Mouse (Mus musculus): ENCODE data around the gene Gltp. TPM values are rescaled to one million over a fixed set of nuclear protein-coding genes. Genes with fewer than 3 reads are reported as not detected.

Gene Gltp
- polyA plus RNA-seq, 2 experiments = 18.4 to 25.4 TPM

- ATAC-seq (ENCODE audit: insufficient read depth) = no peak
- no peak for DNase-seq (ENCODE audit: low read depth in 3 of 3, low spot score in 3 of 3)
- H3K4me3 ChIP-seq (ENCODE audit: insufficient read depth in 1 of 2, low read depth in 2 of 2, low read length in 2 of 2) = no peak overlapping the region
- WGBS (ENCODE audit: insufficient replicate concordance) = 80% methylated on average over 10 of the region's 10 CpGs
- H3K27ac ChIP-seq = no peak overlapping the region
- no peak for TF ChIP-seq EP300 (IDR thresholded peaks at IDR 0.05; ENCODE audit: low read depth)
- no peak for TF ChIP-seq CTCF (IDR thresholded peaks at IDR 0.05; ENCODE audit: low read depth)
- no peaks in the 10 kb centered on the region for H3K9me3 ChIP-seq (ENCODE audit: control insufficient read depth, low read length)
- H3K36me3 ChIP-seq (replicated peaks; ENCODE audit: control insufficient read depth, insufficient read depth, low read depth) = peaks cover 10% of the 10 kb centered on the region
- no peaks in the 10 kb centered on the region for H3K27me3 ChIP-seq (ENCODE audit: control insufficient read depth, insufficient read depth, low read length)
- H3K9ac ChIP-seq (replicated peaks) = no peak overlapping the region
- H3K4me1 ChIP-seq (replicated peaks; ENCODE audit: control insufficient read depth in 2 of 2, insufficient read depth in 2 of 2, low read length in 1 of 2) = no peaks in the 10 kb centered on the region
- no peak overlapping the region for H3K4me2 ChIP-seq (ENCODE audit: low read depth)
Observed at GRCm38 (mm10) chr5:114721969-114722368, 31.2 kb upstream of the Gltp start.

- no peak overlapping the region for H3K4me2 ChIP-seq (ENCODE audit: low read depth)
- H3K4me1 ChIP-seq (replicated peaks; ENCODE audit: control insufficient read depth in 2 of 2, insufficient read depth in 2 of 2, low read length in 1 of 2) = no peaks in the 10 kb centered on the region
- H3K27me3 ChIP-seq (ENCODE audit: control insufficient read depth, insufficient read depth, low read length) = no peaks in the 10 kb centered on the region
- no peak for ATAC-seq (ENCODE audit: insufficient read depth)
- no peak overlapping the region for H3K27ac ChIP-seq
- no peak overlapping the region for H3K9ac ChIP-seq (replicated peaks)
- DNase-seq (ENCODE audit: low read depth in 3 of 3, low spot score in 3 of 3) = no peak
- H3K9me3 ChIP-seq (ENCODE audit: control insufficient read depth, low read length) = no peaks in the 10 kb centered on the region
- no peak overlapping the region for H3K4me3 ChIP-seq (ENCODE audit: insufficient read depth in 1 of 2, low read depth in 2 of 2, low read length in 2 of 2)
- no peak for TF ChIP-seq CTCF (IDR thresholded peaks at IDR 0.05; ENCODE audit: low read depth)
- no peak for TF ChIP-seq EP300 (IDR thresholded peaks at IDR 0.05; ENCODE audit: low read depth)
- H3K36me3 ChIP-seq (replicated peaks; ENCODE audit: control insufficient read depth, insufficient read depth, low read depth) = peaks cover 10% of the 10 kb centered on the region
- WGBS (ENCODE audit: insufficient replicate concordance) = 82% methylated on average over 11 of the region's 11 CpGs
Observed at GRCm38 (mm10) chr5:114720784-114721183, 30.0 kb upstream of the Gltp start.

DNA sequence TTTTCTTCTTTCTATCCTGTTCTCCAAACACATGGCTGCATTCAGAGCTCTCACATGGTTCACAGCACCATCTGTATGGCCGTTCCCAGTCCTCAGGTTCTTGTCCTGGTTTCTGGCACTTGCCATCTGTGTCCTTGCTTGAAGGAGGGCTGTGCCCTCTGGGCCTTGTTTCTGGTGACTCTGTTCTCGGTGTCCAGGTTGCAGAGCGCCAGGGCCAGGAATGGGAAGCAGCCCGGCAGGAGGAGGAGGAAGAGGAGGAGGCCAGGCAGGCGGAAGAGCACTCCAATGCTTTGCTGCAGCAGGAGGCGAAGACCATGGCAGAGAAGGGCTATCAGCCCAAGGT is 29.1 kb upstream of the Gltp start:
- peaks cover 11% of the 10 kb centered on the region for H3K36me3 ChIP-seq (replicated peaks; ENCODE audit: control insufficient read depth, insufficient read depth, low read depth)
- no peaks in the 10 kb centered on the region for H3K27me3 ChIP-seq (ENCODE audit: control insufficient read depth, insufficient read depth, low read length)
- 65% methylated on average over 6 of the region's 6 CpGs for WGBS (ENCODE audit: insufficient replicate concordance)

GRCm38 (mm10) chr5:114719003-114719927 is 28.5 kb upstream of the Gltp start:
- Histone ChIP-seq H3K27me3 (ENCODE audit: control insufficient read depth, insufficient read depth, low read length) (no peaks in the 10 kb centered on the region), H3K4me2 (ENCODE audit: low read depth) (no peak overlapping the region), H3K9ac (replicated peaks) (no peak overlapping the region), H3K36me3 (replicated peaks; ENCODE audit: control insufficient read depth, insufficient read depth, low read depth) (peaks cover 16% of the 10 kb centered on the region), H3K4me3 (ENCODE audit: insufficient read depth in 1 of 2, low read depth in 2 of 2, low read length in 2 of 2) (no peak overlapping the region), H3K27ac (no peak overlapping the region), H3K4me1 (replicated peaks; ENCODE audit: control insufficient read depth in 2 of 2, insufficient read depth in 2 of 2, low read length in 1 of 2) (no peaks in the 10 kb centered on the region), H3K9me3 (ENCODE audit: control insufficient read depth, low read length) (no peaks in the 10 kb centered on the region)
- ATAC-seq (ENCODE audit: insufficient read depth) (peak; percentile 70), DNase-seq (ENCODE audit: low read depth in 3 of 3, low spot score in 3 of 3) (peak in 1 of 3 experiments; percentile 16)
- TF ChIP-seq EP300 (IDR thresholded peaks at IDR 0.05; ENCODE audit: low read depth) (no peak), CTCF (IDR thresholded peaks at IDR 0.05; ENCODE audit: low read depth) (no peak)
- WGBS (ENCODE audit: insufficient replicate concordance) = 76% methylated on average over 20 of the region's 20 CpGs

More for the DNA sequence above, 29.1 kb upstream of the Gltp start:
- Histone ChIP-seq H3K9me3 (ENCODE audit: control insufficient read depth, low read length) (no peaks in the 10 kb centered on the region), H3K27ac (no peak overlapping the region), H3K9ac (replicated peaks) (no peak overlapping the region), H3K4me1 (replicated peaks; ENCODE audit: control insufficient read depth in 2 of 2, insufficient read depth in 2 of 2, low read length in 1 of 2) (no peaks in the 10 kb centered on the region), H3K4me2 (ENCODE audit: low read depth) (no peak overlapping the region), H3K4me3 (ENCODE audit: insufficient read depth in 1 of 2, low read depth in 2 of 2, low read length in 2 of 2) (no peak overlapping the region)
- TF ChIP-seq EP300 (IDR thresholded peaks at IDR 0.05; ENCODE audit: low read depth) = no peak
- no peak for TF ChIP-seq CTCF (IDR thresholded peaks at IDR 0.05; ENCODE audit: low read depth)
- DNase-seq (ENCODE audit: low read depth in 3 of 3, low spot score in 3 of 3) (no peak), ATAC-seq (ENCODE audit: insufficient read depth) (no peak)

DNA sequence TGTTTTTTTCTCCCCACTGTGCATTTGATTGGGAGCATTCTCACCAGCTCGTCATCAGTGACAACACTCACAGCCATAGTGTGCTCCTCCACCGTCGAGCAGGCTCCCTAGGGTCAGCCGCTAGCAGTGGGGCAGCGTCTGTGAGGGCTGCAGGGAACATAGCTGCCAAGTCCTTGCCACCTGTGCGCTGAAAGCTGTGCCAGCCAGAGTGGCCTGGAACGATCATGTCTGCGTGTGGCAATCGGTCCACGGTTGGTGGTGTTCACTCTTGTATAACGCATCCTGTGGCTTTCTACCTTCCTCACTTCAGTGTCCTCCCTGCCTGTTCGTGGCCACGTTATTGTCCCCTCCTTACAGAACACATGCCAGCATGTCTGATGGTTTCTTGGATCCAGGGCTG is 27.7 kb upstream of the Gltp start:
- Histone ChIP-seq H3K4me1 (replicated peaks; ENCODE audit: control insufficient read depth in 2 of 2, insufficient read depth in 2 of 2, low read length in 1 of 2) (no peaks in the 10 kb centered on the region), H3K9ac (replicated peaks) (no peak overlapping the region), H3K27ac (no peak overlapping the region), H3K27me3 (ENCODE audit: control insufficient read depth, insufficient read depth, low read length) (no peaks in the 10 kb centered on the region), H3K4me3 (ENCODE audit: insufficient read depth in 1 of 2, low read depth in 2 of 2, low read length in 2 of 2) (no peak overlapping the region), H3K4me2 (ENCODE audit: low read depth) (no peak overlapping the region), H3K36me3 (replicated peaks; ENCODE audit: control insufficient read depth, insufficient read depth, low read depth) (peaks cover 16% of the 10 kb centered on the region), H3K9me3 (ENCODE audit: control insufficient read depth, low read length) (no peaks in the 10 kb centered on the region)
- DNase-seq (ENCODE audit: low read depth in 3 of 3, low spot score in 3 of 3) (no peak), ATAC-seq (ENCODE audit: insufficient read depth) (no peak)
- WGBS (ENCODE audit: insufficient replicate concordance) = 87% methylated on average over 13 of the region's 13 CpGs
- TF ChIP-seq EP300 (IDR thresholded peaks at IDR 0.05; ENCODE audit: low read depth) (no peak), CTCF (IDR thresholded peaks at IDR 0.05; ENCODE audit: low read depth) (no peak)

Measured in liver, embryonic 14.5 days (tissue).